Mouse (Mus musculus): ENCODE data around the gene Ddc.

Gene Ddc

GRCm38 (mm10) chr11:11905518-11905917 lies 7.6 kb upstream of the Ddc start:
- no peak for DNase-seq (ENCODE audit: low spot score)

- no peak for DNase-seq (ENCODE audit: low spot score)
Observed at GRCm38 (mm10) chr11:11904995-11905394, 7.1 kb upstream of the Ddc start.

- peak; percentile 14 for DNase-seq (ENCODE audit: low spot score)
Observed at GRCm38 (mm10) chr11:11901509-11901908, 3.6 kb upstream of the Ddc start.

- no peak for DNase-seq (ENCODE audit: low spot score)
Observed at GRCm38 (mm10) chr11:11898496-11898895, 552 bp upstream of the Ddc start.

- no peak for DNase-seq (ENCODE audit: low spot score)
Observed at GRCm38 (mm10) chr11:11895479-11895878, 2.5 kb downstream of the Ddc start.

GRCm38 (mm10) chr11:11893769-11894168 lies 4.2 kb downstream of the Ddc start:
- DNase-seq (ENCODE audit: low spot score): no peak

- no peak for DNase-seq (ENCODE audit: low spot score)
Observed at GRCm38 (mm10) chr11:11892993-11893602, 4.8 kb downstream of the Ddc start.

- DNase-seq (ENCODE audit: low spot score): no peak
Observed at GRCm38 (mm10) chr11:11891832-11892231, 6.1 kb downstream of the Ddc start.

GRCm38 (mm10) chr11:11890139-11890741 lies 7.7 kb downstream of the Ddc start:
- DNase-seq (ENCODE audit: low spot score): no peak

- no peak for DNase-seq (ENCODE audit: low spot score)
Observed at GRCm38 (mm10) chr11:11888727-11889126, 9.2 kb downstream of the Ddc start.

- DNase-seq (ENCODE audit: low spot score): no peak
Observed at GRCm38 (mm10) chr11:11888051-11888450, 9.9 kb downstream of the Ddc start.

- no peak for DNase-seq (ENCODE audit: low spot score)
Observed at GRCm38 (mm10) chr11:11886403-11886998, 11.4 kb downstream of the Ddc start.

- DNase-seq (ENCODE audit: low spot score): no peak
Observed at GRCm38 (mm10) chr11:11885921-11886320, 12.0 kb downstream of the Ddc start.

GRCm38 (mm10) chr11:11885246-11885643 lies 12.7 kb downstream of the Ddc start:
- no peak for DNase-seq (ENCODE audit: low spot score)

- no peak for DNase-seq (ENCODE audit: low spot score)
Observed at GRCm38 (mm10) chr11:11884533-11885245, 13.3 kb downstream of the Ddc start.

- DNase-seq (ENCODE audit: low spot score): no peak
Observed at GRCm38 (mm10) chr11:11881783-11882155, 16.2 kb downstream of the Ddc start.

- DNase-seq (ENCODE audit: low spot score): no peak
Observed at GRCm38 (mm10) chr11:11881026-11881782, 16.7 kb downstream of the Ddc start.

GRCm38 (mm10) chr11:11880351-11880750 lies 17.6 kb downstream of the Ddc start:
- no peak for DNase-seq (ENCODE audit: low spot score)

- no peak for DNase-seq (ENCODE audit: low spot score)
Observed at GRCm38 (mm10) chr11:11879699-11880002, 18.3 kb downstream of the Ddc start.

GRCm38 (mm10) chr11:11878981-11879698 lies 18.8 kb downstream of the Ddc start:
- no peak for DNase-seq (ENCODE audit: low spot score)

- peak; percentile 12 for DNase-seq (ENCODE audit: low spot score)
Observed at GRCm38 (mm10) chr11:11878278-11878980, 19.5 kb downstream of the Ddc start.

Measured in lung, postnatal 25 days (tissue).